Mouse (Mus musculus): ENCODE results near the gene Cyth3. TPM values are rescaled to one million over a fixed set of nuclear protein-coding genes. Genes with fewer than 3 reads are reported as not detected.

Gene Cyth3
- total RNA-seq, 4 experiments from 2014 or later, result 37.1 to 44.8 (median 39.0) TPM

GRCm38 (mm10) chr5:143633877-143634276, 11.6 kb downstream of the Cyth3 start:
- DNase-seq (ENCODE audit: low spot score in 2 of 2), result no peak

GRCm38 (mm10) chr5:143634550-143635112, 12.4 kb downstream of the Cyth3 start:
- DNase-seq (ENCODE audit: low spot score in 2 of 2), result no peak

- no peak for DNase-seq (ENCODE audit: low spot score in 2 of 2)
Observed at GRCm38 (mm10) chr5:143635358-143635757, 13.1 kb downstream of the Cyth3 start.

- DNase-seq (ENCODE audit: low spot score in 2 of 2), result no peak
Observed at GRCm38 (mm10) chr5:143636173-143636572, 13.9 kb downstream of the Cyth3 start.

- DNase-seq (ENCODE audit: low spot score in 2 of 2), result peak in 1 of 2 experiments; percentile 41
Observed at GRCm38 (mm10) chr5:143637832-143638420, 15.7 kb downstream of the Cyth3 start.

GRCm38 (mm10) chr5:143638516-143639270, 16.4 kb downstream of the Cyth3 start:
- DNase-seq (ENCODE audit: low spot score in 2 of 2), result no peak

GRCm38 (mm10) chr5:143639329-143639728, 17.1 kb downstream of the Cyth3 start:
- DNase-seq (ENCODE audit: low spot score in 2 of 2), result no peak

- no peak for DNase-seq (ENCODE audit: low spot score in 2 of 2)
Observed at GRCm38 (mm10) chr5:143639810-143640209, 17.6 kb downstream of the Cyth3 start.

GRCm38 (mm10) chr5:143641503-143641902, 19.3 kb downstream of the Cyth3 start:
- no peak for DNase-seq (ENCODE audit: low spot score in 2 of 2)

- no peak for DNase-seq (ENCODE audit: low spot score in 2 of 2)
Observed at GRCm38 (mm10) chr5:143642262-143642831, 20.1 kb downstream of the Cyth3 start.

GRCm38 (mm10) chr5:143645976-143646375, 23.7 kb downstream of the Cyth3 start:
- DNase-seq (ENCODE audit: low spot score in 2 of 2), result no peak

- DNase-seq (ENCODE audit: low spot score in 2 of 2), result no peak
Observed at GRCm38 (mm10) chr5:143647412-143647811, 25.2 kb downstream of the Cyth3 start.

GRCm38 (mm10) chr5:143648058-143648457, 25.8 kb downstream of the Cyth3 start:
- no peak for DNase-seq (ENCODE audit: low spot score in 2 of 2)

- DNase-seq (ENCODE audit: low spot score in 2 of 2), result no peak
Observed at GRCm38 (mm10) chr5:143649168-143649567, 26.9 kb downstream of the Cyth3 start.

GRCm38 (mm10) chr5:143651855-143652631, 29.8 kb downstream of the Cyth3 start:
- DNase-seq (ENCODE audit: low spot score in 2 of 2), result no peak

- DNase-seq (ENCODE audit: low spot score in 2 of 2), result no peak
Observed at GRCm38 (mm10) chr5:143653497-143653896, 31.2 kb downstream of the Cyth3 start.

GRCm38 (mm10) chr5:143654670-143655510, 32.6 kb downstream of the Cyth3 start:
- DNase-seq (ENCODE audit: low spot score in 2 of 2), result no peak

GRCm38 (mm10) chr5:143655511-143655943, 33.3 kb downstream of the Cyth3 start:
- no peak for DNase-seq (ENCODE audit: low spot score in 2 of 2)

- no peak for DNase-seq (ENCODE audit: low spot score in 2 of 2)
Observed at GRCm38 (mm10) chr5:143656708-143657245, 34.5 kb downstream of the Cyth3 start.

GRCm38 (mm10) chr5:143659021-143659523, 36.8 kb downstream of the Cyth3 start:
- no peak for DNase-seq (ENCODE audit: low spot score in 2 of 2)
